Mouse (Mus musculus) thymus, postnatal 4 days (tissue): ENCODE results near the gene Gm20696.

ENCODE experiments used
- DNase-seq: peaks from one replicate; pipeline ENCODE4 v3.0.0; 2021

The Gm20696 gene

GRCm38 (mm10) chr6:99275381-99276296, 391.0 kb downstream of the Gm20696 start:
- peak; percentile 41 for DNase-seq

GRCm38 (mm10) chr6:99274667-99275066, 391.9 kb downstream of the Gm20696 start:
- DNase-seq = no peak

GRCm38 (mm10) chr6:99274222-99274621, 392.4 kb downstream of the Gm20696 start:
- DNase-seq = no peak

- DNase-seq = no peak
Observed at GRCm38 (mm10) chr6:99273177-99273576, 393.4 kb downstream of the Gm20696 start.

GRCm38 (mm10) chr6:99272174-99272573, 394.4 kb downstream of the Gm20696 start:
- DNase-seq = no peak

GRCm38 (mm10) chr6:99271741-99272140, 394.9 kb downstream of the Gm20696 start:
- DNase-seq = no peak

- peak; percentile 72 for DNase-seq
Observed at GRCm38 (mm10) chr6:99269921-99270320, 396.7 kb downstream of the Gm20696 start.

GRCm38 (mm10) chr6:99268171-99269061, 398.2 kb downstream of the Gm20696 start:
- no peak for DNase-seq

- peak; percentile 62 for DNase-seq
Observed at GRCm38 (mm10) chr6:99265945-99266656, 400.5 kb downstream of the Gm20696 start.

- no peak for DNase-seq
Observed at GRCm38 (mm10) chr6:99265173-99265572, 401.4 kb downstream of the Gm20696 start.

GRCm38 (mm10) chr6:99264192-99265093, 402.2 kb downstream of the Gm20696 start:
- DNase-seq = no peak

- DNase-seq = no peak
Observed at GRCm38 (mm10) chr6:99263886-99264185, 402.8 kb downstream of the Gm20696 start.

GRCm38 (mm10) chr6:99263061-99263885, 403.3 kb downstream of the Gm20696 start:
- DNase-seq = peak; percentile 50

- DNase-seq = no peak
Observed at GRCm38 (mm10) chr6:99261737-99262130, 404.9 kb downstream of the Gm20696 start.

GRCm38 (mm10) chr6:99260941-99261736, 405.5 kb downstream of the Gm20696 start:
- DNase-seq = peak; percentile 45

GRCm38 (mm10) chr6:99258346-99258745, 408.3 kb downstream of the Gm20696 start:
- DNase-seq = no peak

GRCm38 (mm10) chr6:99257676-99258075, 408.9 kb downstream of the Gm20696 start:
- no peak for DNase-seq

- DNase-seq = no peak
Observed at GRCm38 (mm10) chr6:99253331-99253730, 413.3 kb downstream of the Gm20696 start.

- no peak for DNase-seq
Observed at GRCm38 (mm10) chr6:99252816-99253215, 413.8 kb downstream of the Gm20696 start.

- DNase-seq = no peak
Observed at GRCm38 (mm10) chr6:99251924-99252323, 414.7 kb downstream of the Gm20696 start.
